Mouse (Mus musculus) heart, adult 2 months (tissue): ENCODE data around the gene Trp53rka.

Experiments
- CTCF ChIP-seq: fragments of 200-600 bp; IDR thresholded peaks from 2 replicates; pipeline ENCODE4 v1.8.1; 2022; ENCODE audit warnings: antibody characterized with exemption, mild to moderate bottlenecking, moderate library complexity
- EP300 ChIP-seq: fragments of 200-500 bp; IDR thresholded peaks from 2 replicates; pipeline ENCODE4 v1.6.1; 2011; ENCODE audit warnings: low read depth, low read length, control low read depth; ENCODE audit not compliant: insufficient read depth
- POLR2A ChIP-seq: fragments of 200-500 bp; IDR thresholded peaks from 2 replicates; pipeline ENCODE4 v1.6.1; 2011; ENCODE audit warnings: mild to moderate bottlenecking, low read depth, low read length, control low read depth; ENCODE audit not compliant: insufficient read depth

DNA sequence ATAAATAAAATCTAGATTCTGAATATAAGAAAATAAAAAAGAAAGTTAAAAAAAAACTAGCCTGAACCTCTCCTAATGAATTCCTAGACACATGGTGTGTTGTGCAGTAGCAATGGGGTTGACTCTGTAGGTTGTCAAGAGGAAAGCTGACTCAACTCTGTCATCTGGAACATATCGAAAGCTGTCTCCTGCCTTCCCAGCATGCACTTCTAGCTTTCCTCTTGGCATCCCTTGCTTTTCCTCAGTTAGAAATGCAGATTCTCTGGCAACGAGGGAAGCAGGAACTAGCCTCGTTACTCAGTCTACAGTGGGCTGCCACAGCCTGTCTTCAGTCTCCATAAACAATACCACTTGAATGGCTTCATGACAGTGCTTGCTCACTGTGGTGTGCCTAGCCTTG is 7.3 kb downstream of the Trp53rka start:
- no peak for TF ChIP-seq POLR2A
- no peak for TF ChIP-seq CTCF
- TF ChIP-seq EP300: no peak
